Mouse (Mus musculus): Measurements from ENCODE around the gene Gabra3. TPM values are rescaled to one million over a fixed set of nuclear protein-coding genes. Genes with fewer than 3 reads are reported as not detected.

Gabra3 gene
- polyA plus RNA-seq, 1 experiment from 2014 or later, result 29.5 TPM

MicroRNAs within 50 kb of the gene (microRNA counts, 519-probe panel; counts per million panel counts)
- not detected for microRNA mmu-miR-105
- microRNA mmu-miR-767, result not detected

Small RNA genes within 50 kb of the gene (microRNA-seq; reads per million reads assigned to microRNA genes)
- gene Mir105 (not detected), gene Mir767 (not detected)

Other genes with a start within 250 kb of the Gabra3 start
- 3.2 and 4.1 TPM in 2 replicates for gene Gabrq, start 168.3 kb upstream of the Gabra3 start, polyA plus RNA-seq (2014; fragmentation: Nextera tagmentation; extraction: Ambion mirVana)